Mouse (Mus musculus) limb, embryonic 14.5 days (tissue): Measurements from ENCODE around the gene Alk. TPM values are rescaled to one million over a fixed set of nuclear protein-coding genes. Genes with fewer than 3 reads are reported as not detected.

Source experiments
- ATAC-seq: fragments of 200-750 bp; cut with Nextera tagmentation; 2 replicates; pipeline ENCODE4 v1.8.0; 2017; ENCODE audit warnings: low read depth, moderate number of reproducible peaks, moderate TSS enrichment; ENCODE audit not compliant: low FRiP score
- DNase-seq: peaks from one replicate; pipeline ENCODE4 v3.0.0-alpha.2; 2015; ENCODE audit warnings: low spot score
- H3K27ac ChIP-seq: fragments of 300-500 bp; sonication (generic); replicated peaks from 2 replicates; pipeline ENCODE4 v1.5.1; 2014; ENCODE audit warnings: low read depth, mild to moderate bottlenecking, low read length, moderate library complexity, mixed read lengths
- H3K27me3 ChIP-seq: fragments of 300-500 bp; sonication (generic); 2 replicates; pipeline ENCODE4 v1.6.1; 2014; ENCODE audit warnings: low read length, mixed read lengths; ENCODE audit not compliant: control insufficient read depth, insufficient read depth
- H3K36me3 ChIP-seq: fragments of 300-500 bp; sonication (generic); 2 replicates; pipeline ENCODE4 v1.6.1; 2014; ENCODE audit warnings: mild to moderate bottlenecking, low read length, moderate library complexity, mixed read lengths; ENCODE audit not compliant: control insufficient read depth, insufficient read depth
- H3K4me1 ChIP-seq: fragments of 300-500 bp; sonication (generic); 2 replicates; pipeline ENCODE4 v1.6.1; 2014; ENCODE audit warnings: antibody characterized with exemption, low read length, mixed read lengths; ENCODE audit not compliant: control insufficient read depth, insufficient read depth
- H3K4me2 ChIP-seq: fragments of 300-500 bp; sonication (generic); replicated peaks from 2 replicates; pipeline ENCODE4 v1.6.1; 2014; ENCODE audit warnings: low read depth, mild to moderate bottlenecking, low read length, moderate library complexity; ENCODE audit not compliant: severe bottlenecking
- H3K4me3 ChIP-seq: fragments of 300-500 bp; sonication (generic); replicated peaks from 2 replicates; pipeline ENCODE4 v1.5.1; 2014; ENCODE audit warnings: low read length
- H3K9ac ChIP-seq: fragments of 300-500 bp; sonication (generic); 2 replicates; pipeline ENCODE4 v1.6.1; 2014; ENCODE audit warnings: mild to moderate bottlenecking, low read depth, low read length, moderate library complexity; ENCODE audit not compliant: severe bottlenecking
- H3K9me3 ChIP-seq: fragments of 300-500 bp; sonication (generic); 2 replicates; pipeline ENCODE4 v1.6.1; 2016; ENCODE audit warnings: low read length; ENCODE audit not compliant: control insufficient read depth
- POLR2A ChIP-seq: fragments of 200-500 bp; IDR thresholded peaks from 2 replicates; pipeline ENCODE4 v1.8.0; 2012; ENCODE audit warnings: inconsistent platforms, mild to moderate bottlenecking, moderate library complexity, borderline replicate concordance; ENCODE audit not compliant: insufficient read depth, insufficient read length; ENCODE audit errors: extremely low read depth
- WGBS: fragments of 180-500 bp; shearing (Covaris S2); extraction: QIAGEN DNeasy Blood & Tissue Kit; methylation state at CpG from one replicate; pipeline ENCODE4 v1.1.7; 2014; 5-methylcytosine and 5-hydroxymethylcytosine counted together
- polyA plus RNA-seq, 2 experiments: library from polyadenylated mRNA; depleted of rRNA in 1 of 2; stranded (reverse) in 1 of 2; unstranded in 1 of 2; fragments of >200 nt; fragmentation: Nextera tagmentation in 1 of 2; extraction: Ambion mirVana in 1 of 2; gene quantifications; 2 replicates each; pipeline versions ENCODE4 v1.2.1 to v1.2.3; 2012 to 2014

The Alk gene
- polyA plus RNA-seq, 2 experiments, result 0.43 to 0.45 TPM

- H3K9me3 ChIP-seq, result no peaks in the 10 kb centered on the region
- 84% methylated on average over 7 of the region's 7 CpGs for WGBS
- no peak for DNase-seq
These were observed 573.8 kb downstream of the Alk start for GRCm38 (mm10) chr17:72030672-72031071.

GRCm38 (mm10) chr17:72023323-72023722, 581.1 kb downstream of the Alk start:
- no peaks in the 10 kb centered on the region for H3K9me3 ChIP-seq
- TF ChIP-seq POLR2A, result no peak
- 0 out of 2 replicates have a peak, but pooled peaks cover 3% of the 10 kb centered on the region for H3K4me1 ChIP-seq
- no peak overlapping the region for H3K4me2 ChIP-seq
- no peaks in the 10 kb centered on the region for H3K36me3 ChIP-seq
- no peak overlapping the region for H3K27ac ChIP-seq
- WGBS, result 76% methylated on average over 9 of the region's 9 CpGs
- no peaks in the 10 kb centered on the region for H3K27me3 ChIP-seq
- H3K4me3 ChIP-seq, result no peak overlapping the region
- ATAC-seq (no peak), DNase-seq (no peak)
- H3K9ac ChIP-seq, result no peak overlapping the region

More at GRCm38 (mm10) chr17:72030672-72031071, 573.8 kb downstream of the Alk start:
- no peaks in the 10 kb centered on the region for H3K36me3 ChIP-seq
- no peak overlapping the region for H3K4me3 ChIP-seq
- H3K27me3 ChIP-seq, result no peaks in the 10 kb centered on the region
- H3K9ac ChIP-seq, result no peak overlapping the region
- H3K4me1 ChIP-seq, result no peaks in the 10 kb centered on the region
- H3K27ac ChIP-seq, result no peak overlapping the region
- no peak for ATAC-seq
- no peak overlapping the region for H3K4me2 ChIP-seq
- no peak for TF ChIP-seq POLR2A

- no peak for TF ChIP-seq POLR2A
- H3K27me3 ChIP-seq, result no peaks in the 10 kb centered on the region
- DNase-seq, result no peak
- no peak overlapping the region for H3K4me2 ChIP-seq
- WGBS, result 66% methylated on average over 10 of the region's 10 CpGs
- no peak overlapping the region for H3K4me3 ChIP-seq
- H3K36me3 ChIP-seq, result no peaks in the 10 kb centered on the region
- 0 out of 2 replicates have a peak, but pooled peaks cover 3% of the 10 kb centered on the region for H3K4me1 ChIP-seq
- H3K27ac ChIP-seq, result no peak overlapping the region
- no peak overlapping the region for H3K9ac ChIP-seq
- ATAC-seq, result no peak
- no peaks in the 10 kb centered on the region for H3K9me3 ChIP-seq
These were observed 582.4 kb downstream of the Alk start for GRCm38 (mm10) chr17:72021733-72022669.

GRCm38 (mm10) chr17:72017329-72017728, 587.1 kb downstream of the Alk start:
- no peaks in the 10 kb centered on the region for H3K36me3 ChIP-seq
- H3K9ac ChIP-seq, result no peak overlapping the region
- no peak for DNase-seq
- no peaks in the 10 kb centered on the region for H3K9me3 ChIP-seq
- ATAC-seq, result no peak
- H3K27me3 ChIP-seq, result no peaks in the 10 kb centered on the region
- no peak overlapping the region for H3K4me2 ChIP-seq
- 0 out of 2 replicates have a peak, but pooled peaks cover 3% of the 10 kb centered on the region for H3K4me1 ChIP-seq
- TF ChIP-seq POLR2A, result no peak
- H3K4me3 ChIP-seq, result no peak overlapping the region
- no peak overlapping the region for H3K27ac ChIP-seq

GRCm38 (mm10) chr17:72015253-72015652, 589.2 kb downstream of the Alk start:
- Histone ChIP-seq H3K27ac (no peak overlapping the region), H3K4me2 (no peak overlapping the region), H3K4me1 (no peaks in the 10 kb centered on the region), H3K27me3 (no peaks in the 10 kb centered on the region), H3K9me3 (no peaks in the 10 kb centered on the region), H3K36me3 (no peaks in the 10 kb centered on the region), H3K9ac (no peak overlapping the region), H3K4me3 (no peak overlapping the region)
- DNase-seq, result no peak
- ATAC-seq, result no peak
- TF ChIP-seq POLR2A, result no peak
- WGBS, result 81% methylated on average over 3 of the region's 3 CpGs

- Histone ChIP-seq H3K4me3 (no peak overlapping the region), H3K4me1 (no peaks in the 10 kb centered on the region), H3K9me3 (no peaks in the 10 kb centered on the region), H3K4me2 (no peak overlapping the region), H3K27me3 (no peaks in the 10 kb centered on the region), H3K27ac (no peak overlapping the region), H3K36me3 (no peaks in the 10 kb centered on the region), H3K9ac (no peak overlapping the region)
- WGBS, result 54% methylated on average over 9 of the region's 9 CpGs
- DNase-seq (no peak), ATAC-seq (no peak)
- TF ChIP-seq POLR2A, result no peak
These were observed 591.7 kb downstream of the Alk start for GRCm38 (mm10) chr17:72012775-72013174.
